Mouse (Mus musculus) lung, adult 2 months (tissue): Measurements from ENCODE around the gene Pakap. TPM values are rescaled to one million over a fixed set of nuclear protein-coding genes. Genes with fewer than 3 reads are reported as not detected.
A peak's percentile ranks its signal among the peaks of the same experiment; 100 is the strongest.

ENCODE experiments used
- DNase-seq: peaks from one replicate; pipeline ENCODE4 v3.0.0; 2022
- H3K4me1 ChIP-seq: fragments of 200-500 bp; 2 replicates; pipeline ENCODE4 v1.6.1; 2011; ENCODE audit warnings: low read length; ENCODE audit not compliant: control insufficient read depth, insufficient read depth
- H3K4me3 ChIP-seq: fragments of 200-500 bp; replicated peaks from 2 replicates; pipeline ENCODE3; 2011; ENCODE audit warnings: low read depth, mild to moderate bottlenecking, control low read depth, low read length; ENCODE audit errors: extremely low read depth
- CTCF ChIP-seq: fragments of 200-500 bp; IDR thresholded peaks from 2 replicates; pipeline ENCODE4 v1.5.1; 2011; ENCODE audit warnings: mild to moderate bottlenecking, low read length, control low read depth; ENCODE audit not compliant: insufficient read depth
- POLR2A ChIP-seq: fragments of 200-500 bp; IDR thresholded peaks from 2 replicates; pipeline ENCODE4 v1.6.1; 2011; ENCODE audit warnings: low read depth, mild to moderate bottlenecking, control low read depth, low read length, borderline replicate concordance; ENCODE audit errors: extremely low read depth
- WGBS: fragments of 180-500 bp; shearing (Covaris S2); methylation state at CpG from one replicate; pipeline ENCODE4 v1.1.7; 2018; 5-methylcytosine and 5-hydroxymethylcytosine counted together
- polyA plus RNA-seq: library from polyadenylated mRNA; depleted of rRNA; stranded (reverse); fragments of >200 nt; gene quantifications from 2 replicates; pipeline ENCODE4 v1.2.3, GENCODE M21; 2012

Gene Pakap
- polyA plus RNA-seq, 1 experiment: 2.7 TPM

DNA sequence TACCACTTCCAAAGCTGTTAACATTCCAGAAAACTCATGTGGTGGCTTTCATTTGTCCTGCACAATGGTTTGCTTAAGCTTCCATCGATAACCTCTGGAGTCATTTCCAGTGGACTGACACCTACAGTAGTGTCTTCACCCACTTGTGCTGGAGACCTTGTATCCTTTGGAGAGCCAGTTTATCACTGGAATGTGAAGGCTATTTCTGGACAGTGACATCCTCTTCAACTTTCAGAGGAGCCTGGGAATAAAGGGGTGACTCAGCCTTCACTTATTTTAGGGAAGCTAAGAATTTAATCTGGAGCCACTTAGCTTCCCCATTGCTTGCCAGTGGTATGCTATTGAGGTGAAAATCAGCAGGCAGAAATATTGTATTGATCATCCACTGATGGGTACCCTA is 20.4 kb downstream of the Pakap start:
- DNase-seq: no peak
- no peak for TF ChIP-seq CTCF
- TF ChIP-seq POLR2A: no peak
- no peaks in the 10 kb centered on the region; the same call in 1 of the 2 replicates for H3K4me1 ChIP-seq
- WGBS: 81% methylated on average over 1 of the region's 1 CpGs
- H3K4me3 ChIP-seq: no peak overlapping the region

DNA sequence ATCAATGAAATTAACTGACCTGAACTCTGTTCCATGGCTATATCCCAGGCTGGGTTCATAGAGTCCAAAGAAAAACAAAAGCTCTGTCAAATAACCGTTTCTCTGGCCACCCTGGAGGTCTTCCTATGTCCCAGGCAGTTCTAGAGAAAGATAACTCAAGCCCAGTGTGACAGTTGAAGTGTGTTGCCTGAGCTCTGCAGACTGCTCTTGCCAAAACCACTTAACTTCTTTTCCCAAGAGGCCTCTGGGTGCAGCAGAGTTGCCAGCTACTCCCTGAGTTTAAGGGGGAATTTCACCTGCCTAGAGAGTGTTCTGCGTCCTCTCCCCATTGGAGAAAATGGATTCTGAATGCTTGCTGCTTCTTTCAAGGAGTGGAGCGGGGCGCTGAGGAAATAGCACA is 24.8 kb downstream of the Pakap start:
- Histone ChIP-seq H3K4me3 (no peak overlapping the region), H3K4me1 (no peaks in the 10 kb centered on the region; the same call in 1 of the 2 replicates)
- TF ChIP-seq POLR2A (no peak), CTCF (no peak)
- 73% methylated on average over 4 of the region's 4 CpGs for WGBS
- DNase-seq: no peak

DNA sequence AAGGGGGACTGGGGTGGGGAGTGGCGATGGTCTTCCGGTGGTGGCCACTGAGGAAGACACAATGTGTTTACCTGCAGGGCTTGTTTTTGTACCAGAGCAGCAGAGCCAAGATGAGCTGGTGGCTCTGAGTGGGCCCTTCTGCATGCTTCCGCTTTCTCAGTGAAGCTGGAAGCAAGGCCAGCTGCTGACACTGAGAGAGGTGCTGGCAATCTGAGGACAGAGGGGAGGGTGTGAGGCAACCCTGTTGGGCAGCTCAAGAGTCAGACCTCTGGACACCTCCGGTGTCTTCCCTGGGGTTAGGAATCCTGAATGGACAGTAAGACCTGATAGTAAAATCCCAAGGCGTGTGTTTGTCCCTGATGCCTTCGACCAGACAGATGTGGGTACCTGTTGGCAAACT is 32.0 kb downstream of the Pakap start:
- 87% methylated on average over 6 of the region's 6 CpGs for WGBS
- TF ChIP-seq CTCF: no peak
- TF ChIP-seq POLR2A: no peak
- H3K4me3 ChIP-seq: no peak overlapping the region
- no peak for DNase-seq
- no peaks in the 10 kb centered on the region for H3K4me1 ChIP-seq

DNA sequence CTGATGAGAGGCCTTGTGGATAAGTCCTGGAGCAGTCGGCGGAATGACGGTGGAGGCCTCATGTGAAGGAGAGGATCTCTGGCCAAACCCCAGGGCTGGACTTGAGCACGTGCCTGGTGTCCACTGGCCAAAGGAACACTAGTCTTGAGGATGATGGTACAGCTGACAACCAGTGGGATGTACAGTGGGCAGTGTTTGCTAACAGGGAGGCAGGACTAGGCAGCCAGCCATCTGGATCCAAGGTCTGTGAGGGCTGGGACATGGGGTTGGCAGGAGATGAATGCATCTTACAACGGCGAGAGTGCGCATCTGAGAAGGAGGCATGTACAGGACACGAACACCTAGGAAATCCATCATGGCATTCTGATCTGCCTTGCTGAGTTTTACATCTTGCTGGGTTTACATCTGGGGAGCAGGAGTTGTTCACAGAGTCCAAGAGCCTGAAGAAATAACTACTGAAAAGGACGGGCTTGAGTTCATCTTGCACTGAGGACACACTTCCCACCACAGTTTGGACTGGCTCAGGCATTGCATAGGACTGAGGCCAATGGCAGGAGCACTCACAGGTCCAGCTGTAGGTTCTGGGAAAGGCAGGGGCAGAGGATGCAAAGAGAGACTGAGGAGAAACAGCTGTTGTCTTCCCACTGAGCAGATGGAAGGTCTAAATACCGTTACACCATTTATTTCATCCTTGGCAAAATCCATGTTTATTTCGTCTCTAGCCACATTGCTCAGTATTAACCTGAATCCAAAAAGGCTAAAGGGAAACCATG is 32.9 kb downstream of the Pakap start:
- 71% methylated on average over 11 of the region's 11 CpGs for WGBS

DNA sequence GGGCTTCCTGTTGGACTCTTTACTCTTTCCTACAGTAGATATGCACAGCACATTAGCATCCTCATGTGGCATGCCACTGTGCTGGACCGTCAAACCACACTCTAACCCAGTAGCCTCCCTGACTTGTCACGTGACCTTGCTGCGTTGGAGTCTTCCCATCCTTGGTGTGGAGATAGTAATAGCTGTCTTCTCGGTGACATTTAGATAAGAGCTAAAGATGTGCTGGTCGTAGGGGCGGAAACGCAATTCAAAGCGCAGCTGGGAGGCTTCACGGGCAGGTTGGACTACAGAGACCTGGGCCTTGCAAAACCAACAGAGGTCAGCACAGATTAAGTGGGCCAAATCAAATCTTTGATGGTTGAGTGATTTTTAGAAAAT is 33.5 kb downstream of the Pakap start:
- WGBS: 56% methylated on average over 9 of the region's 9 CpGs
- DNase-seq: no peak

More for the DNA sequence above, 32.9 kb downstream of the Pakap start:
- DNase-seq: no peak
- no peak for TF ChIP-seq CTCF
- no peak for TF ChIP-seq POLR2A
- H3K4me1 ChIP-seq: no peaks in the 10 kb centered on the region
- H3K4me3 ChIP-seq: no peak overlapping the region

DNA sequence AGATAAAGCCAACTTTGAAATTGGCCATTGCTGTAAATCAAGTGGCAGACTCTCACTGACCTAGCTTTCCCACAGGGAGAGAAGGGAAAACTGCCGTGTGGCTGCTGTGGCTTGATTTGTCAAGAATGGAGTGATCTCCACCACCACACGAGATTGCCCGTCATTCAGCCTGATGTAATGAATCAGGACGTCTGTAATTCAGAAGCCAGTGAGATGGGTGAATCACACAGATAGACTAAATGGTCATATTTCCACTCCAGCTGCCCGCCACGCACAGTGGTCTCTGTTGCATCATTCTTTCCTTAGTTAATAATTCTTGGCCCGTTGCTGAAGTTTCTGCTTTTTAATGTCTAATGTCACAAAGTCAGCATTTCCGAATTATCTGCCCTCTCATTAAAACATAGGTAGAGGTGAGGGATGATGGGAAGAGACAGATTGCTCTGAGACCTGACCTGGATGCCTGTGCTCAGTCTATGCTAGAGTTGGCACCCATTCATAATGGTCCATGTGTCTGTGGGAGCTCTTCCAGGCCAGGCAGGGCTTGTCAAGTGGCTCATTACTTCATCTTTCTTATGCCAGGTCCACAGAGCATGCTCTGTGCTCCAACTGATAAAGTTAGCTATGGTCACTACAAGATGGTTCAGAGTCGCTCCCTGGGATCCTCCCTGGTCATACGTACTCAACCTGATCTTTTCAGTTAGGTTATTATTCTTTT is 34.1 kb downstream of the Pakap start:
- H3K4me1 ChIP-seq: no peaks in the 10 kb centered on the region
- H3K4me3 ChIP-seq: no peak overlapping the region
- WGBS: 62% methylated on average over 10 of the region's 10 CpGs
- no peak for TF ChIP-seq POLR2A
- no peak for TF ChIP-seq CTCF
- no peak for DNase-seq

More for the DNA sequence above, 33.5 kb downstream of the Pakap start:
- H3K4me1 ChIP-seq: no peaks in the 10 kb centered on the region
- no peak overlapping the region for H3K4me3 ChIP-seq
- TF ChIP-seq CTCF (no peak), POLR2A (no peak)

DNA sequence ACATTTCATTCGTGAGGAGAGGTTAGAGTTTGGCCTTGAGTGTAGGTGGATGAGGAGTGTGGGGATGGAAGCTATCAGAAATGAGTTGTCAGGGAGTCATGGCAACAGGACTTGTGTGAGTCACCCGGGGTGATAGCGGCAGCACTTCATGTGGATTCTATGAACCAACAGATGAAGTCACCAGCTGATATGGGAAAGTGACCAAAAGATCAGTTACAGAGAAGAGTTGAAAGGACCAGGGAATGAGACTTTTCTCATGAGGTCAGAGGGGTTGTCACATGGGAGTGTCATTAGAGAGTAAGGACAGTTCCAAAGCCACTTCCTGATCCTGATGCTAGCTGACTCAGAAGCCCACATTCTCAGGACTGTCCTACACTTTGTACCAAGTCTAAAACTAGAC is 38.3 kb downstream of the Pakap start:
- Histone ChIP-seq H3K4me3 (no peak overlapping the region), H3K4me1 (no peaks in the 10 kb centered on the region)
- no peak for DNase-seq
- WGBS: 48% methylated on average over 3 of the region's 3 CpGs
- TF ChIP-seq POLR2A (no peak), CTCF (no peak)

DNA sequence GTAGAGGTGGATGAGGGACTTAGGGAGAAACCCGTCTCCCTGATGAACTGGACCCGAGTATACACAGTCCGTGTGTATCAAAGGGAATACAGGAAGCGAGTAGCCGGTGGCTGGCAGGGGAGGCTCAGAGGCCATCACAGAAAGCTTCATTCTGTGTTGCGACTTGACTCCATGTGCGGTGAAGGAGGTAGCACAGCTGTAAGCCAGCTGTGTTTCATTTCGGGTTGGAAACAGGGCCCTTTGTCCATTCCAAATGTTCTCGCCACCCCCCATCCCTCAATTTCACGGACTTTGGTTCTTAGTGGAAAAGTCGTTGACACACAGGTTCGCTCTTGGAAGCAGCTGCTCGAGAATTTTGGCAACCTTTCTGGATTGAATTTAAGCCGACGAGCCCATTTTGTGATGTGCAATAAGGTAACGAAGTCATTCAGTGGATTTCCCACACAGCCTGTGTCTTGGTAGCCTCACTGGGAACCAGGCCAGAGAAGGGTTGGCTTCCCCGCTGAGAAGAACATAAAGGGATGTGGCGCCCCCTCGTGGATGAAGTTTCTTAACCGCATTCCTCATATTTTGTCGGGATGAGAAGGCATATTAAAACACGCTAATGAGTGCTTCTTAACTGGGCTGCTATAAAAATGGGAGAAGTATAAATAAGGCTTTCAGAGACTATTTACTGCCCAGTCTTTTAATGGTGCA is 39.4 kb downstream of the Pakap start:
- WGBS: 31% methylated on average over 22 of the region's 22 CpGs
- TF ChIP-seq CTCF (peak; percentile 57; the same call in 1 of the 2 replicates), POLR2A (no peak)
- DNase-seq: peak; percentile 76
- Histone ChIP-seq H3K4me1 (no peaks in the 10 kb centered on the region), H3K4me3 (no peak overlapping the region)

DNA sequence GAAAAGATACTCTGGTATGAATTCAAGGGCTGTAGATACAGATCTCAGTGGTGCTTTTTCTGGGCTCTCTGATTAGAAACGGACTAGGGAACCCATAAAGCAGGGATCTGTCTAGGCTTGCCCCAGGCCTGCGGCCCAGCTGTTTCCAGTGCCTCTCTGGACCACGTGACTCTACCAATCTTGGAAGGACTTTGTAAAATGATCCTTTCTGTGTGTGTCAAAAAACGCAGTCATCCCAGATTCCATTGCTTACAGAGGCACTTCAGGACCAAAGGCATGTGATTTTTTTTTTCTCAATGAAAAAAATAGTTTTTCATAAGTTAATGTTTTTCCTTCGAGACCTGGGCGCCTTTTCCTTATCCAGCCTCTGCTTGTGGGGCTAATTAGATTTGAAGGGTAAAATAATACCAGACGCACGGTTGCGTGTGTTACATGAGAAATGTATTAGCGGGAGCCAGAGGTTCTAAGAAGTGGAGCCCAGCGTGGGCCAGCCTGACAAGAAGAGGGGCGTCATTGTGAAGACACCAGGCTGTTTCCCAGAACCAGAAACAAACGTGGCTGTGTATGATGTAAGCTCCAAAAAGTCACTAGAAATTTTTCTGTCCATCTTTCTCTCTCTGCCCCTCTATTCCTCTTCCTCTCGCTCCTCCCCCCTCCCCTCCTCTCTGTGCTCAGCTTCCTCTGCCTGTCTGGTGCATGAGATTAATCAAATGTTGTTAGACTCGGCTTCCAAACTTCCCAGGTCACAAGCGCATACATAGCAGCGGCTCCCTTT is 43.5 kb downstream of the Pakap start:
- WGBS: 36% methylated on average over 17 of the region's 17 CpGs

More for the DNA sequence above, 43.5 kb downstream of the Pakap start:
- Histone ChIP-seq H3K4me1 (no peaks in the 10 kb centered on the region), H3K4me3 (no peak overlapping the region)
- no peak for DNase-seq
- no peak for TF ChIP-seq CTCF
- TF ChIP-seq POLR2A: no peak
